Mouse (Mus musculus): ENCODE results near the gene Lbr.

DNA sequence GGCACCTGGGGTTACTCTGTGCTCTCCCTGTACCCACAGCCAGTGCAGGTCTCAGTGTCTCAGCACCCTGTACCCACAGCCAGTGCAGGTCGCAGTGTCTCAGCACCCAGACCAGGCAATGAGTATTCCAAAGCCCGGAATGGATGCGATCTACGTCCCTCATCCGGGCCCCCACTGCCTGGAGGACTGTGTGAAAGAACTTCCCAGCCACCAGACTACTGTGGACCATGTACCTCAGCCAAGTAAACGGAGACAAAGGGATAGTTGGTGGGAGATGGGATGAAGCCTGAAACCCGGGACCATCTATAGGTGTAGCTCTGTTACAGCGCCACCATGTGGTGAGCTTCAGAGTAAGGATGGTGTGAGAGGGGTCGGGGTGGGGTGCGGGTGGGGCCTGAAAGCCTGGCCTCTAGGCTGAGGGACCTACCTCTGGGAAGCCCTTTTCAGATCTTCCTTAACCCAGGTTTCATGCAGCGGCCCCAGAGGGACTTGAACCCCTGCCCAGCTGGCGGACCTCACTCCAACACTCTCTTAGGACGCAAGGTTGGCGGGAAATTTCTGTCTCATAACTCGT lies 38.0 kb upstream of the Lbr start:
- TF ChIP-seq CTCF (IDR thresholded peaks at IDR 0.05; ENCODE audit: borderline replicate concordance, insufficient read depth, low read depth, low read length) (0 out of 2 replicates have a peak, but pooled peaks have one; percentile 26), POLR2A (IDR thresholded peaks at IDR 0.05; ENCODE audit: borderline replicate concordance, insufficient read depth, low read length) (no peak)

Measured in cerebellum, adult 2 months (tissue).